Mouse (Mus musculus): ENCODE results near the gene Arl6ip1. TPM values are rescaled to one million over a fixed set of nuclear protein-coding genes. Genes with fewer than 3 reads are reported as not detected.

Arl6ip1 gene
- polyA plus RNA-seq, 1 experiment = 61.6 TPM

DNA sequence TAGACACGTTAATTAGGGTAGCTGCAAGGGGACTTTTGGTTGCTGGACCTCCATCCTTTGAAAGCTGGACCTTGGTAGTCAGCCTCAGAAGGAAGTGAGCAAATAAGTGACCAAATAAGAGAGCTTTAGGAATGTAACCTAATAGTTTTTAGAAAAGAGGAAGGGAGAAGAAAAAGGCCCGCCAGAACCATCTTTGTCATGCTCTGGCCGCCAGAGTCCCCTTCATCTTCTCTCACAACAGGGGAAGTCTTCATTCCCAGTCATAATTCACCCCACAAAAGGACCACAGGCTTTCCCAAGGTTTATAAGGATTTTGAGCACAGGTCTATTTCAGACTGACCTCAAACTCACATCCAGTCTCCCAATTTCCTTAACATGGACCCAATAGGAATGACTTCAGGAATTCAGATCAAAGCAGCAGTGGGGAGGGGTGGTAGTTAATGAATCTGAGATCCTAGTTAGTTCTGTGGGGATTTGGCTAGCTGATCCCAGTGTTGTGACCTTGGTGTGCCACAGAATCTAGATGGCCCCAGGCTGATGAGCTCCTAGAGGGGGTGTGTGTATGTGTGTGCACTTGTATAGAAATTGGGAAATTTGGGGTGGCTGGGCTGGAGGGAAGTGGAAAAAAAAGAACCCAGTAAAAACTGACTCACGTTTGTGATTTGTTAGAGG lies 11.8 kb downstream of the Arl6ip1 start:
- TF ChIP-seq POLR2A (IDR thresholded peaks at IDR 0.05; ENCODE audit: low read depth, low read length) = no peak
- no peak for TF ChIP-seq CTCF (IDR thresholded peaks at IDR 0.05; ENCODE audit: extremely low read depth, insufficient read depth, insufficient read length, insufficient replicate concordance)
- Histone ChIP-seq H3K4me1 (ENCODE audit: control insufficient read depth, insufficient read depth, insufficient read length) (peaks cover 26% of the 10 kb centered on the region), H3K36me3 (ENCODE audit: control insufficient read depth, insufficient read depth, low read length) (peaks cover 20% of the 10 kb centered on the region), H3K27me3 (ENCODE audit: control insufficient read depth, insufficient read depth, low read length) (no peaks in the 10 kb centered on the region), H3K4me3 (ENCODE audit: extremely low read depth, insufficient read depth, insufficient read length) (no peak overlapping the region), H3K27ac (ENCODE audit: insufficient read depth, low read length) (peak overlapping the region; percentile 36)
- DNase-seq (ENCODE audit: low read depth in 1 of 2, low spot score in 2 of 2) = no peak
- WGBS = 40% methylated on average over 4 of the region's 4 CpGs

DNA sequence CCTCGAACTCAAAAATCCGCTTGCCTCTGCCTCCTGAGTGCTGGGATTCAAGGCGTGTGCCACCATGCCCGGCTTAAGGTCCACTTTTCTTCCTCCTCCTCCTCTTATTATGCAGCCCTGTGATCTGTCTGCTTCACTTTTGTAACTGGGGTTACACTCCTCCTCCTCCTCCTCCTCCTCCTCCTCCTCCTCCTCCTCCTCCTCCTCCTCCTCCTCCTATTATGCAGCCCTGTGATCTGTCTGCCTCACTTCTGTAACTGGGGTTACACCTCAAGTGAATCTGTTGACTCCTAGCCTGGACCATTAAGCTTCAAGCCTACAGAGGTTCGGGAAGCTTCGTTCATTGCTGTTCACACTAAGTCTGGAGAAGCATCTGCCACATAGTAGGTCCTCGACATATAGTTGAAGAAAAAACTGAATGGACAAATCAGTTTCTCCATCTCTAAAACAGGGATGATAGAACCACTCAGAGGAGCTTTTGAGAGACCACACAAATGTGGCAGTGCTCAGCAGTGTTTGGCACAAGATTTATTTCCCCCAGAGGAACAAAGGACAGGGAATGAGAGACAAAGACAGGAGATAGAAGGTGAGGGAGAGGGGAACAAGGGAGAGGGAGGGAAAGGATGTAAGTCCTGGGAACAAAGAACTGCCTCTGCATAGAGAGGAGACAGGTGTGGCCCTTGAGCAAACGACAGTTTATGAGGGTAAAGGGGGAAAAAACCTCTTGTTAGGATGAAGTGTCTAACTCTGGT lies 12.5 kb downstream of the Arl6ip1 start:
- peak overlapping the region; percentile 85 for H3K27ac ChIP-seq (ENCODE audit: insufficient read depth, low read length)
- peaks cover 26% of the 10 kb centered on the region for H3K4me1 ChIP-seq (ENCODE audit: control insufficient read depth, insufficient read depth, insufficient read length)
- no peak for DNase-seq (ENCODE audit: low read depth in 1 of 2, low spot score in 2 of 2)
- H3K36me3 ChIP-seq (ENCODE audit: control insufficient read depth, insufficient read depth, low read length) = peaks cover 23% of the 10 kb centered on the region
- no peaks in the 10 kb centered on the region for H3K27me3 ChIP-seq (ENCODE audit: control insufficient read depth, insufficient read depth, low read length)
- 27% methylated on average over 8 of the region's 8 CpGs for WGBS
- no peak overlapping the region for H3K4me3 ChIP-seq (ENCODE audit: extremely low read depth, insufficient read depth, insufficient read length)
- TF ChIP-seq CTCF (IDR thresholded peaks at IDR 0.05; ENCODE audit: extremely low read depth, insufficient read depth, insufficient read length, insufficient replicate concordance) (no peak), POLR2A (IDR thresholded peaks at IDR 0.05; ENCODE audit: low read depth, low read length) (no peak)

DNA sequence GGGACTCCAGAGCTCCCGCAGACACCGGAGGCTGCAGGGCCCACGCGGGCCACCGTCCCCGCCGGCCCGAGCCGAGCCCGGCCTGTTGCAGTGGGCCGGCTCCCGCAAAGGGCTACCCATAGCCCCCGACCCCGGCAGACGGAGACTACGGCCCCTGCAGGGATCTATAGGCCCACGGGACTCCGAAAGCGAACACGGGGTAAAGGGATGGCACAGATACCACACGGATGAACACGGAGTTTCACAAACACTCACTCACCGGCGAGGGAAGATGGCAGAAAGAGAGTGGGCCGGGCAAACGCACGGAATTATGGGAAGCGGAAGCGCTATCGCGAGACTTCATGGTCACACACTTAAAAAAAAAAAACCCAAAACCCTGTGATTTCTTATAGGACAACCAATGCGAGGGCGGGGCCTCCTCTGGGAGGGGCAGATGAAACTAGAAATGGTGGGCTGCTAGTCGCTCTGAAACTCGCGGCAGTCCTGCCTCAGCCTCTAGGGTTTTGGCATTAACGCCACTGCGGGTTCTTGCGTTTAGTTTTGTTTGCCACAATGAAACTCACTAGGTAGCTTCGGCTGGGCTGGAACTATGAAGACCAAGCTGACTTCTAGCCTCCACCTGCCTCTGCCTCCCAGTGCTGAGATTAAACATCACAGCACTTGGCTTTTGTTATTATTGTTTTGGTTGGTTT lies 13.4 kb downstream of the Arl6ip1 start, which contains the start of gene Rps15a:
Rps15a (minus strand) TSS at position 312 of the 692 bp plus-strand sequence.
- no peaks in the 10 kb centered on the region for H3K27me3 ChIP-seq (ENCODE audit: control insufficient read depth, insufficient read depth, low read length)
- peak within 1 kb of the TSS; percentile 85 for H3K27ac ChIP-seq (ENCODE audit: insufficient read depth, low read length)
- peaks cover 28% of the 10 kb centered on the region for H3K4me1 ChIP-seq (ENCODE audit: control insufficient read depth, insufficient read depth, insufficient read length)
- peak within 1 kb of the TSS; percentile 85 for H3K4me3 ChIP-seq (ENCODE audit: extremely low read depth, insufficient read depth, insufficient read length)
- H3K36me3 ChIP-seq (ENCODE audit: control insufficient read depth, insufficient read depth, low read length) = peaks cover 29% of the 10 kb centered on the region
- TF ChIP-seq POLR2A (IDR thresholded peaks at IDR 0.05; ENCODE audit: low read depth, low read length) (peak; percentile 82), CTCF (IDR thresholded peaks at IDR 0.05; ENCODE audit: extremely low read depth, insufficient read depth, insufficient read length, insufficient replicate concordance) (no peak)
- DNase-seq (ENCODE audit: low read depth in 1 of 2, low spot score in 2 of 2) = peak; percentile 93 to 96
- WGBS = under 1% methylated on average over 40 of the region's 40 CpGs

DNA sequence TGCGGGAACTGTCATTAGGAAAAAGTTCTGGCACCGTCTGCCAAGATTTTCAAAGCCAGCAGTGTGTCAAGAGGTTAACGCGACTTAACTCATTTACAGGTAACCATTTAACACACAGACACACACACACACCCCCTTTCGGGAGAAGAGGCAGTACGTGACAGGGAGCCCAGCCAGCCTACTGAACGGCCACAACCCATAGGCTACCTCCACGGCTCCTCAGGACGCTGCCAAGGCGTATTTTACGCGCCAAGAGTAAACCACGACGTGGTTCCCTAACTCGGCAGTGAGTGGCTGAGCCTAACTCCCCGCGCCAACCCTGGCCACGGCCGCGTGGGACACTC lies 14.0 kb downstream of the Arl6ip1 start:
- peaks cover 23% of the 10 kb centered on the region for H3K4me1 ChIP-seq (ENCODE audit: control insufficient read depth, insufficient read depth, insufficient read length)
- peak overlapping the region; percentile 75 for H3K27ac ChIP-seq (ENCODE audit: insufficient read depth, low read length)
- H3K27me3 ChIP-seq (ENCODE audit: control insufficient read depth, insufficient read depth, low read length) = no peaks in the 10 kb centered on the region
- DNase-seq (ENCODE audit: low read depth in 1 of 2, low spot score in 2 of 2) = no peak
- H3K4me3 ChIP-seq (ENCODE audit: extremely low read depth, insufficient read depth, insufficient read length) = peak overlapping the region; percentile 85
- under 1% methylated on average over 20 of the region's 20 CpGs for WGBS
- H3K36me3 ChIP-seq (ENCODE audit: control insufficient read depth, insufficient read depth, low read length) = peaks cover 31% of the 10 kb centered on the region
- no peak for TF ChIP-seq CTCF (IDR thresholded peaks at IDR 0.05; ENCODE audit: extremely low read depth, insufficient read depth, insufficient read length, insufficient replicate concordance)
- TF ChIP-seq POLR2A (IDR thresholded peaks at IDR 0.05; ENCODE audit: low read depth, low read length) = no peak

DNA sequence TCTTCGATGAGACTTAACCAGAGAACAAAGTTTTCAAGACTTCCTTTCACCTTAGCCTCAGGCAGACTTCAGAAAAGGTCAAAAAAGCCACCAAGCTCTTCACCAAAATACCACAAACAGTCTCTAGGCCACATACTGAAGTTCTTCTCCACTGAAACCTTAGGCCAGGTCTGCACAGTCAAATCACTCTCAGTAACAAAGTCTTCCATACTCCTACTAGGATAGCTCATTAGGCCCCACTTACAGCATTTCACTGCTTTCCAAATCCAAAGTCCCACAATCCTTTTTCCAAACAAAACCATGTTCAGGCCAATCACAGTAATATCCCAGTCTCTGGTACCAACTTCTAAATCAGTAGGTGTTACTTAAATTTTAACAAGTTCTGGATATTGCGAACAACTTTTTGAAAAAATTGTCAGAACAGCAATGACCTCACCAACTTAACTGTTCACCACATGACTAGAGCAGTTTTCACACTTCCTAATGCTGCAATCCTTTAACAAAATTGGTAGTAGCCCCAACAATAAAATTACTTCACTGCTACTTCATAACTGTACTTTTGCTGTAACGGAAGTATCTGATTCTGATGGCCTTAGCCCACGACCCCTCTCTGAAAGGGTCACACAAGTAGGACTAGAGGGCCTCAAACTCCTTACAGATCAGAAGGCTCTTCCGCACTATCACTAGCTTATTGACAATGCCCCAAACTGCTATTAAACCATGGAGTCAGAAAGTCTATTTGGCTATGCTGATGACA lies 15.7 kb downstream of the Arl6ip1 start:
- no peaks in the 10 kb centered on the region for H3K27me3 ChIP-seq (ENCODE audit: control insufficient read depth, insufficient read depth, low read length)
- H3K4me1 ChIP-seq (ENCODE audit: control insufficient read depth, insufficient read depth, insufficient read length) = peaks cover 16% of the 10 kb centered on the region
- 51% methylated on average over 5 of the region's 5 CpGs for WGBS
- DNase-seq (ENCODE audit: low read depth in 1 of 2, low spot score in 2 of 2) = no peak
- no peak overlapping the region for H3K4me3 ChIP-seq (ENCODE audit: extremely low read depth, insufficient read depth, insufficient read length)
- peaks cover 45% of the 10 kb centered on the region for H3K36me3 ChIP-seq (ENCODE audit: control insufficient read depth, insufficient read depth, low read length)
- H3K27ac ChIP-seq (ENCODE audit: insufficient read depth, low read length) = no peak overlapping the region
- TF ChIP-seq CTCF (IDR thresholded peaks at IDR 0.05; ENCODE audit: extremely low read depth, insufficient read depth, insufficient read length, insufficient replicate concordance) (no peak), POLR2A (IDR thresholded peaks at IDR 0.05; ENCODE audit: low read depth, low read length) (no peak)

DNA sequence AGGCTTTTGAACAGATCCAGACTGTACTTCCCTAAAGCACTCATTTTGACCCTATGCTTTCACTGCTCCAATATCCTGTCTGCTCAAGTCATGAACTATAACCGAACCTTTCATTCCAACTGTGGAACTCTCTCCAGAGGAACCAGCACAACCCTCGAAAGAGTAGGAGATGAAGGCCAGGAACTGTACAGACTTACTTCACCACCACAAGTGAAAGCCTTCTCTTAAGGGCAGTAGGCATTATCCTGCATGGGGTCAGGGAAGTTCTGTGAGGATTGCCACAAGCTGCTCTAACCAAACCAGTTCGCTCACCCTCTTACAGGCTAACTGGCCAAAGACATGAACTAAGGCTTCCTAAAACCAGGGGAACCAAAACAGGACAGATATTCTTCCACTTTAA lies 18.3 kb downstream of the Arl6ip1 start:
- no peaks in the 10 kb centered on the region for H3K27me3 ChIP-seq (ENCODE audit: control insufficient read depth, insufficient read depth, low read length)
- 62% methylated on average over 3 of the region's 3 CpGs for WGBS
- H3K4me1 ChIP-seq (ENCODE audit: control insufficient read depth, insufficient read depth, insufficient read length) = peaks cover 10% of the 10 kb centered on the region; the same call in 1 of the 2 replicates
- peaks cover 69% of the 10 kb centered on the region for H3K36me3 ChIP-seq (ENCODE audit: control insufficient read depth, insufficient read depth, low read length)
- H3K4me3 ChIP-seq (ENCODE audit: extremely low read depth, insufficient read depth, insufficient read length) = no peak overlapping the region
- DNase-seq (ENCODE audit: low read depth in 1 of 2, low spot score in 2 of 2) = no peak
- TF ChIP-seq CTCF (IDR thresholded peaks at IDR 0.05; ENCODE audit: extremely low read depth, insufficient read depth, insufficient read length, insufficient replicate concordance) = no peak
- H3K27ac ChIP-seq (ENCODE audit: insufficient read depth, low read length) = no peak overlapping the region
